Mouse (Mus musculus) cerebellum, adult 8-10 months (tissue): ENCODE measurements around the gene Atp6v0e2.

Experiments used
- DNase-seq: peaks from one replicate; pipeline ENCODE4 v3.0.0; 2022

Atp6v0e2 gene

GRCm38 (mm10) chr6:48541560-48542450 is 4.4 kb downstream of the Atp6v0e2 start:
- DNase-seq: no peak

GRCm38 (mm10) chr6:48542631-48543030 is 5.2 kb downstream of the Atp6v0e2 start:
- DNase-seq: no peak

- no peak for DNase-seq
Observed at GRCm38 (mm10) chr6:48545251-48545650, 7.8 kb downstream of the Atp6v0e2 start.

GRCm38 (mm10) chr6:48546271-48546670 is 8.9 kb downstream of the Atp6v0e2 start:
- DNase-seq: no peak

- DNase-seq: no peak
Observed at GRCm38 (mm10) chr6:48546858-48547257, 9.4 kb downstream of the Atp6v0e2 start.

- DNase-seq: no peak
Observed at GRCm38 (mm10) chr6:48548314-48548713, 10.9 kb downstream of the Atp6v0e2 start.

- DNase-seq: no peak
Observed at GRCm38 (mm10) chr6:48552918-48553317, 15.5 kb downstream of the Atp6v0e2 start.

GRCm38 (mm10) chr6:48553819-48554218 is 16.4 kb downstream of the Atp6v0e2 start:
- DNase-seq: peak; percentile 39

GRCm38 (mm10) chr6:48554280-48555103 is 17.1 kb downstream of the Atp6v0e2 start, which contains the start of gene Lrrc61:
Gene Lrrc61 (plus strand): TSS chr6:48554796.
- peak; percentile 98 for DNase-seq

- peak; percentile 68 for DNase-seq
Observed at GRCm38 (mm10) chr6:48555104-48555890, 17.9 kb downstream of the Atp6v0e2 start.

GRCm38 (mm10) chr6:48555956-48556355 is 18.5 kb downstream of the Atp6v0e2 start:
- DNase-seq: no peak

- no peak for DNase-seq
Observed at GRCm38 (mm10) chr6:48565693-48566310, 28.4 kb downstream of the Atp6v0e2 start.

- peak; percentile 51 for DNase-seq
Observed at GRCm38 (mm10) chr6:48566312-48566711, 28.9 kb downstream of the Atp6v0e2 start.

GRCm38 (mm10) chr6:48568036-48568984 is 30.9 kb downstream of the Atp6v0e2 start:
- peak; percentile 55 for DNase-seq

- DNase-seq: no peak
Observed at GRCm38 (mm10) chr6:48569065-48569807, 31.8 kb downstream of the Atp6v0e2 start.

GRCm38 (mm10) chr6:48572014-48572413 is 34.6 kb downstream of the Atp6v0e2 start:
- no peak for DNase-seq

- DNase-seq: no peak
Observed at GRCm38 (mm10) chr6:48572572-48573061, 35.2 kb downstream of the Atp6v0e2 start, which contains the start of gene Rarres2. Gene Rarres2 (minus strand): TSS chr6:48572789.

GRCm38 (mm10) chr6:48573280-48573679 is 35.9 kb downstream of the Atp6v0e2 start:
- no peak for DNase-seq

- no peak for DNase-seq
Observed at GRCm38 (mm10) chr6:48573981-48574380, 36.6 kb downstream of the Atp6v0e2 start.

- no peak for DNase-seq
Observed at GRCm38 (mm10) chr6:48578736-48579135, 41.3 kb downstream of the Atp6v0e2 start.
